Mouse (Mus musculus) spleen, adult 2 months (tissue): ENCODE results near the gene Hk3. TPM values are rescaled to one million over a fixed set of nuclear protein-coding genes. Genes with fewer than 3 reads are reported as not detected.
A peak's percentile ranks its signal among the peaks of the same experiment; 100 is the strongest.

Source experiments
- DNase-seq, 2 experiments: peaks; one replicate each; pipeline versions ENCODE4 v3.0.0 to v3.0.0-alpha.2; 2012 to 2021; ENCODE audit warnings: low spot score in 2 of 2, low read depth in 1 of 2
- H3K27ac ChIP-seq: fragments of 200-500 bp; 2 replicates; pipeline ENCODE4 v1.5.1; 2012; ENCODE audit warnings: low read length, inconsistent platforms; ENCODE audit not compliant: insufficient read depth
- H3K27me3 ChIP-seq: fragments of 200-500 bp; 2 replicates; pipeline ENCODE4 v1.6.1; 2012; ENCODE audit warnings: mild to moderate bottlenecking, moderate library complexity, low read length, inconsistent platforms; ENCODE audit not compliant: control insufficient read depth, insufficient read depth
- H3K36me3 ChIP-seq: fragments of 200-500 bp; 2 replicates; pipeline ENCODE4 v1.6.1; 2012; ENCODE audit warnings: mild to moderate bottlenecking, low read length, inconsistent platforms; ENCODE audit not compliant: control insufficient read depth, insufficient read depth
- H3K4me1 ChIP-seq: fragments of 200-500 bp; 2 replicates; pipeline ENCODE4 v1.6.1; 2011; ENCODE audit warnings: inconsistent platforms; ENCODE audit not compliant: control insufficient read depth, insufficient read depth, insufficient read length
- H3K4me3 ChIP-seq: fragments of 200-500 bp; 2 replicates; pipeline ENCODE4 v1.5.1; 2011; ENCODE audit warnings: mild to moderate bottlenecking, inconsistent platforms; ENCODE audit not compliant: insufficient read depth, insufficient read length; ENCODE audit errors: extremely low read depth
- CTCF ChIP-seq: fragments of 200-500 bp; IDR thresholded peaks from 2 replicates; pipeline ENCODE4 v1.5.1; 2011; ENCODE audit warnings: mild to moderate bottlenecking, inconsistent platforms; ENCODE audit not compliant: insufficient read depth, insufficient read length, insufficient replicate concordance; ENCODE audit errors: extremely low read depth
- POLR2A ChIP-seq: fragments of 200-500 bp; IDR thresholded peaks from 2 replicates; pipeline ENCODE4 v1.6.1; 2011; ENCODE audit warnings: low read depth, low read length, inconsistent platforms
- WGBS: fragments of 180-500 bp; shearing (Covaris S2); methylation state at CpG from one replicate; pipeline ENCODE4 v1.1.7; 2018; 5-methylcytosine and 5-hydroxymethylcytosine counted together
- polyA plus RNA-seq: library from polyadenylated mRNA; depleted of rRNA; stranded (reverse); fragments of >200 nt; gene quantifications from 2 replicates; pipeline ENCODE4 v1.2.3, GENCODE M21; 2012; rRNA removed

Hk3 gene
- polyA plus RNA-seq, result 14.1 and 18.1 TPM in 2 replicates

DNA sequence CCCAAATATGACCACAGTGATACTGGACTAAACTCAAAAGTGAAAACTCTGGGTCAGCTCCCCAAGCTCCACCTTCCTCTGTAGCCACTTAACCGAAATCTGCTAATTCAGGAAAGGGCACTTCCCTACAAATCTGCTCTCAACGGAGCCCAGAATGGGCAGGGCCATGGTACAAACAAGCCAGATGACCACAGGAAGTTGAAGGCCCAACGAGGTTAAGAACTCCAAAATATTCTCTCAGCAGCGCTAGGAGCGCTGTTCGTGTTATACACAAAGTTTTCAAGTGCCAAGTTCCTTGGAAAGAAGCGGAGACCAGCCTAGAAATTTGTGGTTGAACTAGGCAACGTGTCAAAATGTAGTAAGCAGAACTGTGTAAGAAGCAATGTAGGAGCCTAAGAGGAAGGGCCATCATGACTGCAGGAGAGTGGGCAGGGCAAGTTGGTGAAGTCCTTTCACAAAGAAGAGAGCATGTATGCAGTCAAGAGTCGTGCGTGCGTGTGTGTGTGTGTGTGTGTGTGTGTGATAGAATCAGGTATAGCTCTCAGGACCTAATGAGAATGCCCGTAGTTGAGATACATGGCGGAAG, at the start of gene Hk3:
Gene Hk3, minus strand, starts transcription at position 192 of the 586 bp plus-strand sequence.
- WGBS, result 70% methylated on average over 13 of the region's 13 CpGs
- Histone ChIP-seq H3K4me1 (peaks cover 27% of the 10 kb centered on the region), H3K4me3 (no peak within 1 kb of the TSS), H3K27me3 (no peaks in the 10 kb centered on the region), H3K27ac (peak within 1 kb of the TSS; percentile 49), H3K36me3 (no peaks in the 10 kb centered on the region)
- no peak for DNase-seq
- TF ChIP-seq CTCF, result no peak
- no peak for TF ChIP-seq POLR2A

DNA sequence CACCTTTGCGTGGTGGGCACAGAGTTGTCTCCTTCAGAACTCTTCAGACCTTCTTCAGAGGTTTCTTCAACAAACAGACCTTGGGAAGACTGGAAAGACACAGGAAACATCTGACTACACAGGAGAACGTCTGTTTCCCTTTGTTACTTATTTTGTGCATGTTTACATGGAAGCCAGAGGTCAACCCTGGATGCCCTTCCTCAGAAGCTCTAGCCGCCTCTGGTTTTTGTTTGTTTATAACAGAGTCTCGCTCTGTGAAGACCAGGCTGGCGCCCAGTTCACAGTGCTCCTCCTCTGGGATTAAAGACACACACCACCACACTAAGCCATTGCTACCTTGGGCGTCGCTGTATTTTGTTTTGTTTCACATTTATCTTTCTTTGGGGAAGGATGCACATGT, 48.5 kb upstream of the Hk3 start:
- H3K27ac ChIP-seq, result no peak overlapping the region
- WGBS, result 86% methylated on average over 7 of the region's 7 CpGs

DNA sequence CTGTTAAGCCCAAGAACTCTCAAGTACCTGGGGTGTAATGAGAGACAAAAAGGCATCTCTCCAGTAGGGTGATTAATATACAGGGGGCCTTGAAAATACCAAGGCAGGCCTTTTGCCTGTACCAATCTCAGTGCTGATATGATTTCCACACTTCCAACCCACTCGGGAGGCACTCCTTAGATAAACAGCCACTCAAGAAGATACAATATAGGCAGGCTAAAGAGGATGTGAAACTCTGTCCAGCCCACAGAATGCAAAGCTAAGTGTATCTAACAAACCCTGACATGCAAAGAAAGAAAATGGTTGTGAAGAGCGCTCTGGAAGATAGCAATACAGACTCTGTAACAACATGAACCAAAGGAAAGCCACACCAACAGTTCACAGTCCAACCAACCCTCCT, 42.1 kb upstream of the Hk3 start:
- no peaks in the 10 kb centered on the region for H3K27me3 ChIP-seq
- H3K27ac ChIP-seq, result 0 out of 2 replicates have a peak overlapping the region, but pooled peaks have one; percentile 47
- TF ChIP-seq POLR2A (no peak), CTCF (no peak)
- peaks cover 8% of the 10 kb centered on the region for H3K4me1 ChIP-seq
- WGBS, result 29% methylated on average over 2 of the region's 2 CpGs
- H3K36me3 ChIP-seq, result peaks cover 5% of the 10 kb centered on the region
- peak; percentile 19 to 31 for DNase-seq
- H3K4me3 ChIP-seq, result no peak overlapping the region

More for the DNA sequence above, 48.5 kb upstream of the Hk3 start:
- no peak overlapping the region for H3K4me3 ChIP-seq
- H3K36me3 ChIP-seq, result peaks cover 3% of the 10 kb centered on the region; the same call in 1 of the 2 replicates
- TF ChIP-seq CTCF (no peak), POLR2A (no peak)
- H3K4me1 ChIP-seq, result no peaks in the 10 kb centered on the region
- no peaks in the 10 kb centered on the region for H3K27me3 ChIP-seq
- no peak for DNase-seq

DNA sequence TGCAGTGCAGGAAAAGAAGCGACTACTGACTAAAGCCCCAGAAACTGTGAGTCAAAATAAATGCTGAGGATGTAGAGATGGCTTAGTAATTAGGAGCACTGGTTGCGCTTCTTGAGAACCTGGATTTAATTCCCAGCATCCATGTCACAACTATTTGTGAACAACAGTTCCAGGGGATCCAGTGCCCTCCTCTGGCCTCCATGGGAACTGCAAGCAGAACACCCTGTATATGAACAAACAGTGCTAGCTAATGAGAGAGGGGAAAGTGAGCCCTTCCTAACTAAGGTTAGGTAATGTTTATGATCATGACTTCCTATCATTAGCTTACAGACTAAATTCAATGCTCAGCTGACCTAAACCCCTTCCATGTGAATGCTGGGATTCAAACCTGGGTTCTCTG, 36.9 kb upstream of the Hk3 start:
- peak in 1 of 2 experiments; percentile 16 for DNase-seq
- peaks cover 5% of the 10 kb centered on the region; the same call in 1 of the 2 replicates for H3K4me1 ChIP-seq
- 97% methylated on average over 2 of the region's 2 CpGs for WGBS
- H3K4me3 ChIP-seq, result no peak overlapping the region
- no peaks in the 10 kb centered on the region for H3K27me3 ChIP-seq
- TF ChIP-seq CTCF, result peak; percentile 21; the same call in 1 of the 2 replicates
- TF ChIP-seq POLR2A, result no peak
- H3K27ac ChIP-seq, result no peak overlapping the region
- H3K36me3 ChIP-seq, result peaks cover 9% of the 10 kb centered on the region

DNA sequence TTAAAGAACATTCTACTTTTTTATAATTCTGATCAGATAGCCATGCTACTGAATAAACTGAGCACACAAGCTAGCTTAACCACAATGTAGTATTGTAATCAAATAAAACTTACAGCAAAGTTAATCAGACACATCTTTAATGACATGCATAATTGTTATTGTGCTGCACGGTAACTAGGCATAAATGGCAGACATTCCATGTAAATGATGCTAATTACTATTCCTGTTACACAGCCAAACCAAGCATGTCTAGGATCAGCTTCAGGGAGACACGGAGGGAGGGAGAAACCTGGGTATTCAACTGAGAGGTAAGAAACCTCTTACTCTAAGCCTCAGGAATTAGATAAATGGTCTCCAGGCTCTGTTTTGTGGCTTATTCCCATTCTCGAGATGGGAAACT, 26.5 kb upstream of the Hk3 start:
- H3K27ac ChIP-seq, result no peak overlapping the region
- DNase-seq, result no peak
- H3K4me3 ChIP-seq, result no peak overlapping the region
- H3K27me3 ChIP-seq, result no peaks in the 10 kb centered on the region
- 96% methylated on average over 3 of the region's 3 CpGs for WGBS
- peaks cover 10% of the 10 kb centered on the region for H3K36me3 ChIP-seq
- no peak for TF ChIP-seq CTCF
- no peak for TF ChIP-seq POLR2A
- H3K4me1 ChIP-seq, result no peaks in the 10 kb centered on the region

DNA sequence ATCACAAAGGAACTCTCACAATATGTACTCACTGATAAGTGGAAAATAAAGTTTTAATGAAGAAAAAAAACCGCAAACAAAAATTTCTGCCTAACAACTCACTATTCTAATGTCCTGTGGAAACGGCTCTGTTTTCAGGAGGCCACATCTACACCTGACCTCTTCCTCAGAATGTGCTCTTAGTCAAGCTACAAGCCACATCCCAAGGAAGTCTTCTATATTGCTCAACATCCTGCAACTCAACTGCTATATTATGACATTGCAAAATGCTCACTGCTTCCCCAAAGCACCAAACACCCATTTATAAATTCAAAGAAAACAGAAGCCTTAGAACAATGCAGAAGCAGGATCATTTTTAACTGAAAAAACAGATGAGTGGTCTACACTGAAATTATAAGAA, 18.8 kb upstream of the Hk3 start:
- DNase-seq, result no peak
- Histone ChIP-seq H3K4me1 (no peaks in the 10 kb centered on the region), H3K27me3 (no peaks in the 10 kb centered on the region), H3K27ac (no peak overlapping the region), H3K36me3 (peaks cover 6% of the 10 kb centered on the region), H3K4me3 (no peak overlapping the region)
- TF ChIP-seq CTCF (no peak), POLR2A (no peak)
- 49% methylated on average over 2 of the region's 2 CpGs for WGBS

DNA sequence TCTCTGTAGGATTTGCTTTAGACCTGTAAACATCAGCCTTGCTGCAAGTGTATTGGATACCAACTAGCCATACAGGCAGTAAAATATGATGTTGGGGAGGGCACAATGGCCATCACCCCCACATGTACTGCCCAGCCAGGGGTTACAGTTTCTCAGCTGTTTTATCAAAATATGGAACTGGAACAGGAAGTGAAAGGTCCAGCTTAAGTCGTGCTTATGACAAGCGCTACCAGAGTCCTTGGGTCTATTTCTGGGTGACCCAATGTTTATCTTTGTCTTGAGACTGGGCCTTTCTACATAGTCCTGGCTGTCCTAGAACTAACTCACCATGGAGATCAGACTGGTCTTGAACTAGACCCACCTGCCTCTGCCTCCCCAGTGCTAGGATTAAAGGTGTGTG, 3.0 kb upstream of the Hk3 start:
- Histone ChIP-seq H3K4me3 (no peak overlapping the region), H3K4me1 (peaks cover 20% of the 10 kb centered on the region), H3K36me3 (peaks cover 6% of the 10 kb centered on the region), H3K27me3 (no peaks in the 10 kb centered on the region), H3K27ac (0 out of 2 replicates have a peak overlapping the region, but pooled peaks have one; percentile 9)
- 29% methylated on average over 2 of the region's 2 CpGs for WGBS
- TF ChIP-seq CTCF (no peak), POLR2A (no peak)
- DNase-seq, result no peak
